Mouse (Mus musculus) heart, adult 18-20 months (tissue): ENCODE measurements around the gene Ppil4. TPM values are rescaled to one million over a fixed set of nuclear protein-coding genes. Genes with fewer than 3 reads are reported as not detected.

Experiments
- DNase-seq, 2 experiments: peaks; one replicate each; pipeline ENCODE4 v3.0.0; 2021 to 2022; ENCODE audit warnings: mixed read lengths in 1 of 2
- total RNA-seq, 2 experiments: library from RNA; stranded (reverse); gene quantifications; 2 replicates each; pipeline ENCODE4 v1.2.3; 2021

The Ppil4 gene
- total RNA-seq, 2 experiments from 2014 or later: 11.7 to 15.0 TPM

GRCm38 (mm10) chr10:7824663-7825280 lies 32.1 kb downstream of the Ppil4 start:
- no peak for DNase-seq

GRCm38 (mm10) chr10:7825281-7825665 lies 32.6 kb downstream of the Ppil4 start:
- DNase-seq: no peak

GRCm38 (mm10) chr10:7826106-7826505 lies 33.4 kb downstream of the Ppil4 start:
- no peak for DNase-seq

GRCm38 (mm10) chr10:7832171-7832676 lies 39.5 kb downstream of the Ppil4 start, which contains the start of gene Zc3h12d:
Gene Zc3h12d (plus strand): TSS chr10:7832470.
- peak; percentile 39 to 57 for DNase-seq

DNA sequence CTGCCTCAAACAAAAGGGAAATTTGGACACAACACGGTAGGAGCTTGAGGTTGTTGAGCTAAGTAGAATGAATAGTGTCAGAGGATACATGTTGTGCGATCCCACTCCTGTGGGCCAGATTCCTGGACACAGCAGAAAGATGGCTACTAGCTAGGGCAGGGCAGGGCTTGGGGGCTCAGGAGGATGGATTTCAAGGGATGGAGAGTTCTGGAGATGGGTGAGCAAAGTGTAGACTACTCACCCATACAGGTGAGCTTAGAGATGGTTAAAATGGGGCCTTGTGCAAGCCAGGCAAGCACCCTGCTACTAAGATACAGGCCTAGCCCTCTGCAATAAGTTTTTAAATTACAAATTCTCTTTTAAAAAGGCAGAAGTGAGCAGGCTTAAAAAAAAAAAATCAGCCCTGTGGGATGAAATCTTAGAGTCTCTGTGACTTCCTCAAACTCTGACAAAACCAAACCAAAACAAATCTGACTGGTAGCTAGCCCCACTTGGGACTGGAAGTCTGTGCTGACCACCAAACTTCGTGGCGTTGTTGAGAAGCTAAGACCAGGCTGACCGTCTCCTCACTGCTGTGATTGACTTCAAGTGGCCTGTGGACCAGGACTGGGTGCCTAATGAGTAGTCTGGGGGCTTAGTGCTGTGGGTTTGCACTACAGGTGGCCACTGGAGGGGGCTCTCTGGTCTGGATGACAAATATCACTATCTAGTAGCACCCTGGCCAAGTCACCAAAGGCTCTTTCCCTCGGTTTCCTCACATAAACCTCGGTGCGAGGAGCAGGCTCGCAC lies 40.9 kb downstream of the Ppil4 start:
- DNase-seq: peak in 1 of 2 experiments; percentile 30

- DNase-seq: no peak
Observed at GRCm38 (mm10) chr10:7834671-7835225, 42.1 kb downstream of the Ppil4 start.

GRCm38 (mm10) chr10:7836902-7837301 lies 44.2 kb downstream of the Ppil4 start:
- no peak for DNase-seq

GRCm38 (mm10) chr10:7837446-7837845 lies 44.8 kb downstream of the Ppil4 start:
- DNase-seq: no peak

- DNase-seq: no peak
Observed at GRCm38 (mm10) chr10:7838036-7838435, 45.3 kb downstream of the Ppil4 start.

DNA sequence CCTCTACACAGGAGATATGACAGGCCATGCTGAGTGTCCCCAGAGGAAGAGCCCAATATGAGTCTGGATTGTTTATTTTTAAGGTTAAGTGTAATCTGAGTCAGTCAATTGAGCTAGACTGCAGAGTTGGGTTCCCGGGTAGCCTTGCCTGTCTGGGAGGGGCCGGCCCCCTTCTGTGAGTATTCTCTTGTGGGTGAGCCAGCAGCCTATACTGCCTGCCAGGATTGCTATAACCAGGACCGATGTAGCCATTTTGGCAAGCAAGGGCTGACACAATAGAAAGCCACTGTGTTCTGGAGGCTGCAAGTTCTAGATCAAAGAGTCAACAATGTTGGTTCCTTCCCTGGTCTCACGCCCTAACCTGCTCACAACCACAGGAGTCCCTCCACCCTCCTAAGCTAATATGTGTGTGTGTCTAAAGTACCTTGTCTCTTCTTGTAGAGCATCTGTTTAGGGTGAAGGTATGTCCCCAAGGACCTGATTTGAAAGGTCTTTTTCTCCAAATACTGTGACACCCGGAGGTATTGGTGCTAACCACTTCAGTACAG lies 46.3 kb downstream of the Ppil4 start:
- DNase-seq: no peak

DNA sequence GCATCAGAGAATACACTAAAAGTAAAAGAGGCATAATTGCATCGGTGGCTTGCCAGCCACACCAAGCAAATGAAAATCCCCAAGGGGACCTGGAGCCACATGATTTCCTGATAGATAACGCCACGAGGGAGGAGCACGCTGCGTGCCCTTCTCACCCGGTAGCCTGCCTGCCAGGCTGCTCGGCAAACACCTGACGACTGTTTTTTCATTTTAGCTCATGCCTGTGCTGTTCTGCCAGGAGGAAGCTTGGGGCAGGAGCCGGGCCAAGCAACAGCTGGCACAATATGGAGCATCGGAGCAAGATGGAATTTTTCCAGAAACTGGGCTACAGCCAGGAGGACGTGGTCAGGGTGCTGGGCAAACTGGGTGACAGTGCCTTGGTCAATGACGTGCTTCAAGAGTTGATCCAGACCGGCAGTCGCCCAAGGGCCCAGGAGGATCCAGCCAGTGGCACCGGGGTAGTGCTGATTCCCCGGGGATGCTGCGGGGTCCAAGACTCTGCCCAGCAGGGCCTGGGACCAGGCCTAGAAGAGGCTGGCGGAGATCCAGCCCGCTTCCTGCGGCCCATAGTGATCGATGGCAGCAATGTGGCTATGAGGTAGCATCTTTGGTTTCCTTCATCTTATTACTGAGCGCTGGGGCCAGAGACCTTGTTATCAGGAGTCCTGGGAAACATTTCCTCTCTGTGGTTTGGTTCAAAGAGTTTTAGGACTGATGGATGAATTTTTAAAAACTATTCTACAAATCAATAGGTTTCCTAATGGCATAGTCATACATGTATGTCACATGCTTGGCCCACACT lies 47.1 kb downstream of the Ppil4 start:
- DNase-seq: peak; percentile 42 to 66

- no peak for DNase-seq
Observed at GRCm38 (mm10) chr10:7840353-7840733, 47.7 kb downstream of the Ppil4 start.

DNA sequence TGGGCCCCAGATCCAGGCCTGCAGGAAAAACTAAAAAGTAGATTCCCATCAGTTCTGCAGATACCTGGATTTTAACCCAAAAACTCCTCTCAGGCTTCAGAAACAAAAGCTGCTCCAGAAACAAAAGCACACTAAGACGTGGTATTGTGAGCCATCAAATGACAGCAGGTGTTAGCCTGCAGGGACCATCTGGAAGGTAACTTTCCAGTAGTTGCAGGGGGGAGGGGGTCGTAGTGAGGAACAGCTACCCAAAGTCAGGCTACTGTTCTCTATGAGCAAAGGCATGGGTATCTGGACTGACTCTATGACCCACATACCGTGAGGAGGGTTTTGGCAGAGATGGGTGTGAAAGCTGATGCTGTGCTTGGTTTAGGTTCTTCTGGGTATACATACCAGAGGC lies 48.1 kb downstream of the Ppil4 start:
- DNase-seq: no peak

GRCm38 (mm10) chr10:7841571-7842080 lies 48.9 kb downstream of the Ppil4 start:
- peak; percentile 87 to 93 for DNase-seq

- DNase-seq: no peak
Observed at GRCm38 (mm10) chr10:7843181-7843580, 50.5 kb downstream of the Ppil4 start.

DNA sequence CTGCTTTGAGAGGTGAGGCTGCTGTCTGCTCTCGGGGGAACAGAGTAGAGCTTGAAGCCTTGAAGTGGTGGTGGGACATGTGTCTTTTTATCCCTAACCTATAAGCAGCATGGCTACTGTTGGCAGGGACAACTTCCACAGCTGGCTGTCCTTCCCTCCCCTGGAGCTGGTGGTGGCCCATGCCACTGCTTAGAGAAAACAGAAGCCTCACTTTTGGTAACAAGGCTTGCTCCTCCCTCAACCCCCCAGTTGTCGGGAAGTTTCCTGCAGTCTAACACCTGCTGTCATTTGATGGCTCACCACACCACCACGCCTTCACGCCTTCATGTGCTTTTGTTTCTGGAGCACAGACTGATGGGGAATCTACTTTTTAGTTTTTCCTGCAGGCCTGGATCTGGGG lies 51.5 kb downstream of the Ppil4 start:
- DNase-seq: no peak

GRCm38 (mm10) chr10:7845136-7845535 lies 52.4 kb downstream of the Ppil4 start:
- DNase-seq: peak in 1 of 2 experiments; percentile 38

GRCm38 (mm10) chr10:7845991-7846390 lies 53.3 kb downstream of the Ppil4 start:
- DNase-seq: no peak

GRCm38 (mm10) chr10:7847166-7847605 lies 54.5 kb downstream of the Ppil4 start:
- DNase-seq: no peak

- DNase-seq: no peak
Observed at GRCm38 (mm10) chr10:7851891-7852290, 59.2 kb downstream of the Ppil4 start.

- DNase-seq: no peak
Observed at GRCm38 (mm10) chr10:7860494-7860893, 67.8 kb downstream of the Ppil4 start.
